Mouse (Mus musculus) bone marrow macrophage, adult 2 months (primary cell): Measurements from ENCODE around the gene Tldc1.

Experiments used
- CTCF ChIP-seq: IDR thresholded peaks from 2 replicates; pipeline ENCODE4 v1.5.1; 2012; ENCODE audit warnings: low read depth, mild to moderate bottlenecking, low read length, moderate library complexity
- POLR2A ChIP-seq: IDR thresholded peaks from 2 replicates; pipeline ENCODE4 v1.6.1; 2012; ENCODE audit warnings: mild to moderate bottlenecking, low read depth, low read length, borderline replicate concordance

GRCm38 (mm10) chr8:119791804-119792704, 13.8 kb upstream of the Tldc1 start:
- TF ChIP-seq CTCF: no peak
- no peak; the same call in 1 of the 2 replicates for TF ChIP-seq POLR2A
